Mouse (Mus musculus) embryonic facial prominence, embryonic 15.5 days (tissue): ENCODE results near the gene Smg6. TPM values are rescaled to one million over a fixed set of nuclear protein-coding genes. Genes with fewer than 3 reads are reported as not detected.
"Not testable (repeated sequence)": the region's sequence is repeated elsewhere in the genome, so short reads cannot be mapped to it uniquely, and the experiment has no call there.

Experiments used
- ATAC-seq: fragments of 200-750 bp; cut with Nextera tagmentation; 2 replicates; pipeline ENCODE4 v1.8.0; 2017; ENCODE audit warnings: low read depth, moderate TSS enrichment; ENCODE audit not compliant: insufficient number of reproducible peaks, low FRiP score, low TSS enrichment
- H3K27ac ChIP-seq: fragments of 300-500 bp; sonication (generic); replicated peaks from 2 replicates; pipeline ENCODE4 v1.5.1; 2015; ENCODE audit warnings: mild to moderate bottlenecking, inconsistent platforms
- H3K27me3 ChIP-seq: fragments of 300-500 bp; sonication (generic); 2 replicates; pipeline ENCODE4 v1.6.1; 2015; ENCODE audit warnings: inconsistent platforms
- H3K36me3 ChIP-seq: fragments of 300-500 bp; sonication (generic); 2 replicates; pipeline ENCODE4 v1.6.1; 2015; ENCODE audit warnings: mild to moderate bottlenecking, inconsistent platforms
- H3K4me1 ChIP-seq: fragments of 300-500 bp; sonication (generic); 2 replicates; pipeline ENCODE4 v1.6.1; 2015; ENCODE audit warnings: inconsistent platforms
- H3K4me2 ChIP-seq: fragments of 300-500 bp; sonication (generic); replicated peaks from 2 replicates; pipeline ENCODE4 v1.6.1; 2015; ENCODE audit warnings: mild to moderate bottlenecking, inconsistent platforms
- H3K4me3 ChIP-seq: fragments of 300-500 bp; sonication (generic); replicated peaks from 2 replicates; pipeline ENCODE4 v1.5.1; 2015; ENCODE audit warnings: mild to moderate bottlenecking, inconsistent platforms
- H3K9ac ChIP-seq: fragments of 300-500 bp; sonication (generic); 2 replicates; pipeline ENCODE4 v1.6.1; 2015; ENCODE audit warnings: inconsistent platforms
- H3K9me3 ChIP-seq: fragments of 300-500 bp; sonication (generic); replicated peaks from 2 replicates; pipeline ENCODE4 v1.6.1; 2016; ENCODE audit warnings: inconsistent platforms
- WGBS: fragments of 180-500 bp; shearing (Covaris S2); methylation state at CpG from one replicate; pipeline ENCODE4 v1.1.7; 2015; 5-methylcytosine and 5-hydroxymethylcytosine counted together
- polyA plus RNA-seq: library from polyadenylated mRNA; unstranded; fragments of >200 nt; fragmentation: Nextera tagmentation; extraction: Ambion mirVana; gene quantifications from 2 replicates; pipeline ENCODE4 v1.2.1, GENCODE M21; 2015

The Smg6 gene
- polyA plus RNA-seq, 1 experiment from 2014 or later = 18.1 TPM

DNA sequence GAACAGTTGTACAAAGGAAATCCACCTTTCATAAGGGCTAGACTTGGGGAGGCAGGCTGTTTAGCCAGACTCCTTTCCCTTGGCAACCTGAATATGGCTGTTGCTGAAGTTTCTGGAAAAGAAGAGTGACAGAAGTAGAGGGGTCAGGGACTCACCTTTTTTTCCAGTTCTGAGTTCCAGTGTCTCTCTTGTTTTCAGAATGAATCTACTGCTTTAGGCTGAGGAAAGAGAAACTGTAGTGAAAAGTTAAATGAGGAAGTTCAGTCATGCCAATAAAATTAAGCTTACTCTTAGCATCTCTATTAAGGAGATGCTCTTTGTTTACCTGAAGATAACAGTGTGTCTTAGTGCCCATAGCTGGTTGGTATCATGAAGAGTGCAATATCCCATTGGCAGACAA lies 69.2 kb downstream of the Smg6 start:
- H3K36me3 ChIP-seq = peaks cover 12% of the 10 kb centered on the region
- no peak overlapping the region for H3K27ac ChIP-seq
- no peaks in the 10 kb centered on the region for H3K9me3 ChIP-seq
- no peak overlapping the region for H3K4me2 ChIP-seq
- no peak overlapping the region for H3K4me3 ChIP-seq
- no peaks in the 10 kb centered on the region for H3K27me3 ChIP-seq
- ATAC-seq = no peak
- no peak overlapping the region for H3K9ac ChIP-seq
- H3K4me1 ChIP-seq = peaks cover 20% of the 10 kb centered on the region

DNA sequence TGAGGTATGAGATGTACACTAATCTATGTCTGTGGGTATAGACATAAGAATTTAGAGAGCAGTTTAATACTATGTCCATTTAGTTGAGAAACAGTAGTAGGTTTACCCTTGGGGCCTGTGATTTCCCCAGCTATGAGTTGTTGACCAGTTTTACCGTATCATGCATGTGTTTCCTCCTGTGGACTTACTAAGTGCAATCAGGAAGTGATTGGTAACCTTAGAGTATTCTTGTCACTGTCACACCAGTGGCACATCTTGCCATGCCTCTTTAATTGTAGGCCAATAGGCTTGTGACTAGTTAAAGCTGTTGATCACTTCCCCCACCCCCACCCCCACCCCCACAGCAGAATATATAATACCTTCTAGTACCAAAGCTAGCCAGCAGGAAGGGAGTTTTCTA lies 70.9 kb downstream of the Smg6 start:
- no peak overlapping the region for H3K9ac ChIP-seq
- no peak for ATAC-seq
- no peak overlapping the region for H3K4me2 ChIP-seq
- peaks cover 6% of the 10 kb centered on the region; the same call in 1 of the 2 replicates for H3K36me3 ChIP-seq
- WGBS = 74% methylated on average over 1 of the region's 1 CpGs
- no peaks in the 10 kb centered on the region for H3K9me3 ChIP-seq
- H3K27ac ChIP-seq = no peak overlapping the region
- peaks cover 17% of the 10 kb centered on the region for H3K4me1 ChIP-seq
- no peaks in the 10 kb centered on the region for H3K27me3 ChIP-seq
- H3K4me3 ChIP-seq = no peak overlapping the region

DNA sequence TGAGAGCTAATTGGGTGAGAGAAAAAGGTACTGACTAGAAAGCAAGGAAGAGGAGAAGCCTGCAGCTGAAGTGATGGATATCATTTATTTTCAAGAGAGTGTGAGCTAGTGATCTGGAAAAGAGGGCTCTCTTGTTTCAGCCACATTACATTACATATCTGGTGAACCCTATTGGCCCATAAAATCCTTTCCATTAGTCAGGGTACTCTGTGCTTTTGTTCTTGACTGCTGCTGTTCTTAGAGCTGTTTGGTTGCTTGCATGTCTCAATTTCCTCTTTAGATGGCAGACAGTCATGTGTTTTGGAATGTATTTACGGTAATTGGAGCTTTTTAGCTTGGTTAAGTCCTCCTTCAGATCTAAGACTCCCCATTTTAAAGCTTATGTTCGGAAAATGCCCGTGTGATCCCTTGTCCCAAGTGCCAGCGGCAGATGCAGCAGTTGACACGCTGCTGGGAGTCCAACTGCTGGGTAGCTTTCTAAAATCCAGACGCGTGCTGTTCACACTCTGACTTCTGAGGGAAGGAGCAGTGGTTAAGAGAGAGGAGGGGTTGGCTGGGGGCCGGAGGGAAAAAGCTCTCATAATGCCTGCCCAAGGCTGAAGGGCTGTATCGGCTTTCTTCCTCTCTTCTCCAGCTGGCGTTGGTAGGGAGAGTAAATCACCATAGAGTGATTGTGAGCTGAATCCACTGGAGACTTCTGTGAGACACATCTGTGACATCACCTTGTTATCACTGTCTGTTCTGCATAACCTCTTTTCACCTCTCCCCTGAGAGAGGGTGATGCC lies 75.4 kb downstream of the Smg6 start:
- peak; percentile 63; the same call in 1 of the 2 replicates for ATAC-seq
- H3K9me3 ChIP-seq = no peaks in the 10 kb centered on the region
- H3K9ac ChIP-seq = no peak overlapping the region
- no peak overlapping the region for H3K4me3 ChIP-seq
- H3K36me3 ChIP-seq = peaks cover 6% of the 10 kb centered on the region; the same call in 1 of the 2 replicates
- 18% methylated on average over 10 of the region's 10 CpGs for WGBS
- 0 out of 2 replicates have a peak overlapping the region, but pooled peaks have one; percentile 44 for H3K27ac ChIP-seq
- no peaks in the 10 kb centered on the region for H3K27me3 ChIP-seq
- H3K4me2 ChIP-seq = 0 out of 2 replicates have a peak overlapping the region, but pooled peaks have one; percentile 6
- peaks cover 9% of the 10 kb centered on the region for H3K4me1 ChIP-seq

GRCm38 (mm10) chr11:75008270-75008669 lies 82.6 kb downstream of the Smg6 start:
- Histone ChIP-seq H3K4me3 (no peak overlapping the region), H3K9ac (no peak overlapping the region)
- 70% methylated on average over 2 of the region's 2 CpGs for WGBS

DNA sequence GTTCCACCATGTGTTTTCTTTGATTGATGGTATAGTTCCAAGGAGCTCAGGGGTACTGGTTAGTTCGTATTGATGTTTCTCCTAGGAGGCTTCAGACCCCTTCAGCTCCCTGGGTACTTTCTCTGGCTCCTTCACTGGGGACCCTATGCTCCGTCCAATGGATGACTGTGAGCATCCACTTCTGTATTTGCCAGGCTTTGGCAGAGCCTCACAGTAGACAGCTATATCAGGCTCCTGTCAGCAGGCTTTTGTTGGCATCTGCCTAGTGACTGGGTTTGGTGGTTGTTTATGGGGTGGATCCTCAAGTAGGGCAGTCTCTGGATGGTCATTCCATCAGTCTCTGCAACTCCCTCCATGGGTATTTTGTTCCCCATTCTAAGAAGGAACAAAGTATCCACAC lies 83.9 kb downstream of the Smg6 start:
- H3K36me3 ChIP-seq, H3K27me3 ChIP-seq, H3K9me3 ChIP-seq, H3K27ac ChIP-seq, H3K4me2 ChIP-seq, H3K4me3 ChIP-seq, H3K9ac ChIP-seq, ATAC-seq: not testable (repeated sequence)
- 98% methylated on average over 2 of the region's 2 CpGs for WGBS
- H3K4me1 ChIP-seq = peaks cover 17% of the 10 kb centered on the region

More at GRCm38 (mm10) chr11:75008270-75008669, 82.6 kb downstream of the Smg6 start:
- no peaks in the 10 kb centered on the region for H3K27me3 ChIP-seq
- no peak overlapping the region for H3K4me2 ChIP-seq
- H3K4me1 ChIP-seq = peaks cover 7% of the 10 kb centered on the region
- no peaks in the 10 kb centered on the region for H3K9me3 ChIP-seq
- H3K27ac ChIP-seq = no peak overlapping the region
- H3K36me3 ChIP-seq = no peaks in the 10 kb centered on the region
- ATAC-seq = no peak

- H3K36me3 ChIP-seq = no peaks in the 10 kb centered on the region
- peaks cover 44% of the 10 kb centered on the region for H3K4me1 ChIP-seq
- no peak overlapping the region for H3K9ac ChIP-seq
- H3K27ac ChIP-seq = peak overlapping the region; percentile 90
- H3K27me3 ChIP-seq = no peaks in the 10 kb centered on the region
- H3K4me2 ChIP-seq = peak overlapping the region; percentile 27; the same call in 1 of the 2 replicates
- peak; percentile 86 for ATAC-seq
- H3K4me3 ChIP-seq = 0 out of 2 replicates have a peak overlapping the region, but pooled peaks have one; percentile 7
- H3K9me3 ChIP-seq = no peaks in the 10 kb centered on the region
- 14% methylated on average over 12 of the region's 12 CpGs for WGBS
Measured at GRCm38 (mm10) chr11:75012997-75013694, 87.5 kb downstream of the Smg6 start.

- 45% methylated on average over 12 of the region's 12 CpGs for WGBS
- no peaks in the 10 kb centered on the region for H3K27me3 ChIP-seq
- H3K4me1 ChIP-seq = peaks cover 44% of the 10 kb centered on the region
- peak overlapping the region; percentile 90 for H3K27ac ChIP-seq
- H3K9me3 ChIP-seq = no peaks in the 10 kb centered on the region
- 0 out of 2 replicates have a peak overlapping the region, but pooled peaks have one; percentile 3 for H3K4me2 ChIP-seq
- H3K9ac ChIP-seq = no peak overlapping the region
- no peak for ATAC-seq
- H3K4me3 ChIP-seq = no peak overlapping the region
- H3K36me3 ChIP-seq = no peaks in the 10 kb centered on the region
Measured at GRCm38 (mm10) chr11:75013764-75014695, 88.4 kb downstream of the Smg6 start.

GRCm38 (mm10) chr11:75014816-75015215 lies 89.2 kb downstream of the Smg6 start:
- H3K9me3 ChIP-seq = no peaks in the 10 kb centered on the region
- no peak overlapping the region for H3K4me3 ChIP-seq
- peaks cover 44% of the 10 kb centered on the region for H3K4me1 ChIP-seq
- H3K36me3 ChIP-seq = no peaks in the 10 kb centered on the region
- H3K27ac ChIP-seq = peak overlapping the region; percentile 90
- no peak overlapping the region for H3K4me2 ChIP-seq
- H3K27me3 ChIP-seq = no peaks in the 10 kb centered on the region
- 74% methylated on average over 4 of the region's 4 CpGs for WGBS
- H3K9ac ChIP-seq = no peak overlapping the region
- ATAC-seq = no peak

DNA sequence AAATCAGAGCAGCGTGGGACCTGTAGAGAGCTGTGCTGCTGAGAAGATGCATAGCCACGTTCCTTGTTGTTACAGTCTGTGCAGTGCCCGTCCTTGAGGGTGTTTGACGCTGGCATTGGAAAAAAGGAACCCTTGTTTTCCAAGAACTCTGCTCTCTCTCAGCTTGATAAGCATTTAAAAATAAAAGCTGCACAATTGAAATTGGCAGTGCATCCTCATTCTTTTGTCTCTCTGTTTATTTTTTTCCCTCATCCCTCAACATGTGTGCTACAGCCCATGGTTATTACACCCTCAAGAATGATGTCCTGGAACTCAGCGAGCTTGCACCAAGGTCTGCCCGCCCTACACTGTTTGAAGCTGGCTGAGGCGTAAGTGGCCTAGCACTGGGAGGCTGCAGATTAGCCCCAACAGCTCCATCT lies 89.8 kb downstream of the Smg6 start:
- 38% methylated on average over 7 of the region's 7 CpGs for WGBS
- Histone ChIP-seq H3K4me2 (no peak overlapping the region), H3K4me1 (peaks cover 44% of the 10 kb centered on the region), H3K27me3 (no peaks in the 10 kb centered on the region), H3K27ac (peak overlapping the region; percentile 90), H3K9me3 (no peaks in the 10 kb centered on the region), H3K4me3 (no peak overlapping the region), H3K36me3 (no peaks in the 10 kb centered on the region), H3K9ac (no peak overlapping the region)
- no peak for ATAC-seq

- H3K4me2 ChIP-seq = no peak overlapping the region
- H3K9ac ChIP-seq = no peak overlapping the region
- H3K4me3 ChIP-seq = no peak overlapping the region
- WGBS = 52% methylated on average over 5 of the region's 5 CpGs
- peaks cover 44% of the 10 kb centered on the region for H3K4me1 ChIP-seq
- no peaks in the 10 kb centered on the region for H3K9me3 ChIP-seq
- peak overlapping the region; percentile 90 for H3K27ac ChIP-seq
- no peaks in the 10 kb centered on the region for H3K36me3 ChIP-seq
- H3K27me3 ChIP-seq = no peaks in the 10 kb centered on the region
- no peak for ATAC-seq
Measured at GRCm38 (mm10) chr11:75016309-75016860, 90.8 kb downstream of the Smg6 start.
